Mouse (Mus musculus) lung, postnatal 0 days (tissue): Measurements from ENCODE around the gene Styx. TPM values are rescaled to one million over a fixed set of nuclear protein-coding genes. Genes with fewer than 3 reads are reported as not detected.
"Not testable (repeated sequence)": the region's sequence is repeated elsewhere in the genome, so short reads cannot be mapped to it uniquely, and the experiment has no call there.

Experiments
- ATAC-seq: fragments of 200-750 bp; cut with Nextera tagmentation; 2 replicates; pipeline ENCODE4 v1.8.0; 2017; ENCODE audit warnings: moderate library complexity
- DNase-seq: peaks from one replicate; pipeline ENCODE4 v3.0.0-alpha.2; 2016; ENCODE audit warnings: low spot score
- H3K27ac ChIP-seq: fragments of 300-500 bp; sonication (generic); 2 replicates; pipeline ENCODE4 v1.5.1; 2014; ENCODE audit warnings: antibody characterized with exemption, mild to moderate bottlenecking, low read length, mixed read lengths
- H3K27me3 ChIP-seq: fragments of 300-500 bp; sonication (generic); replicated peaks from 2 replicates; pipeline ENCODE4 v1.6.1; 2014; ENCODE audit warnings: low read length, mixed read lengths; ENCODE audit not compliant: insufficient read depth
- H3K36me3 ChIP-seq: fragments of 300-500 bp; sonication (generic); 2 replicates; pipeline ENCODE4 v1.6.1; 2014; ENCODE audit warnings: low read length, mixed read lengths; ENCODE audit not compliant: insufficient read depth
- H3K4me1 ChIP-seq: fragments of 300-500 bp; sonication (generic); 2 replicates; pipeline ENCODE4 v1.6.1; 2014; ENCODE audit warnings: antibody characterized with exemption, low read depth, low read length, mixed read lengths; ENCODE audit not compliant: insufficient read depth
- H3K4me2 ChIP-seq: fragments of 300-500 bp; sonication (generic); replicated peaks from 2 replicates; pipeline ENCODE4 v1.6.1; 2014; ENCODE audit warnings: low read depth, mild to moderate bottlenecking, low read length, moderate library complexity, mixed read lengths
- H3K4me3 ChIP-seq: fragments of 300-500 bp; sonication (generic); 2 replicates; pipeline ENCODE4 v1.5.1; 2014; ENCODE audit warnings: low read depth, low read length
- H3K9ac ChIP-seq: fragments of 300-500 bp; sonication (generic); replicated peaks from 2 replicates; pipeline ENCODE4 v1.6.1; 2014; ENCODE audit warnings: low read depth, mild to moderate bottlenecking
- H3K9me3 ChIP-seq: fragments of 300-500 bp; sonication (generic); 2 replicates; pipeline ENCODE4 v1.6.1; 2016; ENCODE audit warnings: low read length, mixed read lengths
- CTCF ChIP-seq: IDR thresholded peaks from 2 replicates; pipeline ENCODE4 v1.5.1; 2016; ENCODE audit warnings: antibody characterized with exemption, mild to moderate bottlenecking
- EP300 ChIP-seq: IDR thresholded peaks from 2 replicates; pipeline ENCODE4 v1.6.1; 2016; ENCODE audit warnings: antibody characterized with exemption, mild to moderate bottlenecking, control low read depth
- WGBS: fragments of 180-500 bp; shearing (Covaris S2); extraction: QIAGEN DNeasy Blood & Tissue Kit; methylation state at CpG from one replicate; pipeline ENCODE4 v1.1.7; 2014; 5-methylcytosine and 5-hydroxymethylcytosine counted together
- microRNA-seq: library from miRNA; unstranded; fragments of <30 nt; microRNA quantifications from one replicate; pipeline ENCODE4, GENCODE M21; 2016
- polyA plus RNA-seq: library from polyadenylated mRNA; unstranded; fragments of >200 nt; fragmentation: Nextera tagmentation; extraction: Ambion mirVana; gene quantifications from 2 replicates; pipeline ENCODE4 v1.2.1, GENCODE M21; 2015

Styx gene
- polyA plus RNA-seq, 1 experiment from 2014 or later, result 75.1 TPM

- H3K9me3 ChIP-seq, result no peaks in the 10 kb centered on the region
- H3K27me3 ChIP-seq, result no peaks in the 10 kb centered on the region
- no peak overlapping the region for H3K9ac ChIP-seq
- ATAC-seq, result no peak; the same call in 1 of the 2 replicates
- 51% methylated on average over 19 of the region's 19 CpGs for WGBS
- peaks cover 66% of the 10 kb centered on the region for H3K36me3 ChIP-seq
- no peak overlapping the region for H3K4me2 ChIP-seq
- H3K4me1 ChIP-seq, result 0 out of 2 replicates have a peak, but pooled peaks cover 3% of the 10 kb centered on the region
- peak overlapping the region; percentile 83 for H3K27ac ChIP-seq
- H3K4me3 ChIP-seq, result no peak overlapping the region
- TF ChIP-seq EP300 (no peak), CTCF (no peak)
- DNase-seq, result peak; percentile 34
Observed at GRCm38 (mm10) chr14:45464036-45465035, 113.4 kb downstream of the Styx start.

GRCm38 (mm10) chr14:45466371-45466770, 115.5 kb downstream of the Styx start:
- not testable (repeated sequence) for DNase-seq, H3K9ac ChIP-seq, H3K4me2 ChIP-seq, H3K27me3 ChIP-seq, H3K4me1 ChIP-seq, ATAC-seq, H3K4me3 ChIP-seq, H3K9me3 ChIP-seq, H3K27ac ChIP-seq
- 89% methylated on average over 7 of the region's 8 CpGs for WGBS
- H3K36me3 ChIP-seq, result peaks cover 64% of the 10 kb centered on the region

- Histone ChIP-seq H3K27me3 (no peaks in the 10 kb centered on the region), H3K9me3 (no peaks in the 10 kb centered on the region), H3K4me1 (no peaks in the 10 kb centered on the region), H3K27ac (no peak overlapping the region), H3K4me3 (no peak overlapping the region), H3K9ac (no peak overlapping the region), H3K36me3 (peaks cover 55% of the 10 kb centered on the region), H3K4me2 (no peak overlapping the region)
- TF ChIP-seq CTCF (peak; percentile 59), EP300 (no peak)
- ATAC-seq (no peak), DNase-seq (no peak)
- WGBS, result 96% methylated on average over 8 of the region's 8 CpGs
Observed at GRCm38 (mm10) chr14:45469446-45469845, 118.6 kb downstream of the Styx start.

Small RNAs within 50 kb of the gene (microRNA-seq; reads per million reads assigned to microRNA genes)
- not detected for gene Gm25353

Other genes starting within 250 kb of the Styx start
- 1.8 and 2.0 TPM in 2 replicates for gene Gpr137c, start 131.4 kb upstream of the Styx start, polyA plus RNA-seq
- gene Txndc16, start 130.8 kb upstream of the Styx start, polyA plus RNA-seq, result 9.4 and 14.0 TPM in 2 replicates
- gene Ero1l, start 32.3 kb upstream of the Styx start, polyA plus RNA-seq, result 24.5 and 24.9 TPM in 2 replicates
- gene Psmc6, start 21.3 kb upstream of the Styx start, polyA plus RNA-seq, result 82.1 and 94.4 TPM in 2 replicates
- 32.2 and 33.9 TPM in 2 replicates for gene Gnpnat1, start 53.8 kb downstream of the Styx start, polyA plus RNA-seq
- 362 and 383 TPM in 2 replicates for gene Fermt2, start 179.0 kb downstream of the Styx start, polyA plus RNA-seq